11 mouse cellular contexts compared by ENCODE assay signal in genomic region chr3:152758500-152759032, GRCm38 (mm10). TPM values are rescaled to one million over a fixed set of nuclear protein-coding genes. Genes with fewer than 3 reads are reported as not detected.
DNase-seq lines count a peak whose midpoint lies in the region; ATAC-seq and TF ChIP-seq lines count a peak whose summit lies in the region.
"Had no signal": no experiment of that assay in that cellular context is flagged by ENCODE, and none has a peak within 500 bp of the region (broad histone marks: within the 10 kb centered on the region; RNA-seq: fewer than 3 reads in every experiment).

No protein-coding gene starts in this region.

- no peak overlapping the region for H3K27ac ChIP-seq in lung, postnatal 0 days (ENCODE audit: low read length)
- H3K27ac ChIP-seq in hindbrain, postnatal 0 days, result no peak overlapping the region
- H3K27ac ChIP-seq in midbrain, embryonic 14.5 days (replicated peaks; ENCODE audit: low read depth, low read length), result no peak overlapping the region
- H3K27ac ChIP-seq: stomach, postnatal 0 days had no signal

- peak; percentile 31 for ATAC-seq in lung, postnatal 0 days
- ATAC-seq in hindbrain, postnatal 0 days, result peak; percentile 46
- 0 out of 2 replicates have a peak, but pooled peaks have one; percentile 41 for ATAC-seq in midbrain, embryonic 14.5 days (ENCODE audit: low FRiP score, low TSS enrichment)

- 48% methylated on average over 15 of the region's 15 CpGs for WGBS in lung, postnatal 0 days
- 31% methylated on average over 15 of the region's 15 CpGs for WGBS in hindbrain, postnatal 0 days
- WGBS in midbrain, embryonic 14.5 days, result 34% methylated on average over 15 of the region's 15 CpGs

- no peak overlapping the region for H3K4me2 ChIP-seq in lung, postnatal 0 days (replicated peaks; ENCODE audit: low read depth, low read length)
- H3K4me2 ChIP-seq in hindbrain, postnatal 0 days (ENCODE audit: low read depth, low read length), result no peak overlapping the region
- H3K4me2 ChIP-seq in midbrain, embryonic 14.5 days (ENCODE audit: low read length), result no peak overlapping the region

- no peak overlapping the region for H3K4me3 ChIP-seq in lung, postnatal 0 days (ENCODE audit: low read depth, low read length)
- H3K4me3 ChIP-seq in hindbrain, postnatal 0 days (ENCODE audit: low read length), result no peak overlapping the region
- H3K4me3 ChIP-seq in midbrain, embryonic 14.5 days (replicated peaks; ENCODE audit: low read depth, low read length), result no peak overlapping the region

- H3K27me3 ChIP-seq in lung, postnatal 0 days (replicated peaks; ENCODE audit: insufficient read depth, low read length), result no peaks in the 10 kb centered on the region
- H3K27me3 ChIP-seq in hindbrain, postnatal 0 days (ENCODE audit: insufficient read depth, low read length), result no peaks in the 10 kb centered on the region
- H3K27me3 ChIP-seq in midbrain, embryonic 14.5 days (ENCODE audit: control insufficient read depth, insufficient read depth, low read length), result no peaks in the 10 kb centered on the region

- no peaks in the 10 kb centered on the region for H3K36me3 ChIP-seq in lung, postnatal 0 days (ENCODE audit: insufficient read depth, low read length)
- no peaks in the 10 kb centered on the region for H3K36me3 ChIP-seq in hindbrain, postnatal 0 days (ENCODE audit: insufficient read depth, low read length)
- no peaks in the 10 kb centered on the region for H3K36me3 ChIP-seq in midbrain, embryonic 14.5 days (ENCODE audit: control insufficient read depth, insufficient read depth, low read length)

- H3K9ac ChIP-seq in lung, postnatal 0 days (replicated peaks; ENCODE audit: low read depth), result no peak overlapping the region
- H3K9ac ChIP-seq in hindbrain, postnatal 0 days (replicated peaks; ENCODE audit: low read length), result no peak overlapping the region
- no peak overlapping the region for H3K9ac ChIP-seq in midbrain, embryonic 14.5 days (replicated peaks; ENCODE audit: low read length)

- H3K4me1 ChIP-seq in lung, postnatal 0 days (ENCODE audit: insufficient read depth, low read depth, low read length), result no peaks in the 10 kb centered on the region
- peaks cover 15% of the 10 kb centered on the region for H3K4me1 ChIP-seq in hindbrain, postnatal 0 days (ENCODE audit: insufficient read depth, low read length)
- H3K4me1 ChIP-seq in midbrain, embryonic 14.5 days (ENCODE audit: control insufficient read depth, insufficient read depth, low read length), result peaks cover 12% of the 10 kb centered on the region; the same call in 1 of the 2 replicates

- no peak for TF ChIP-seq CTCF in lung, postnatal 0 days (IDR thresholded peaks at IDR 0.05)
- no peak for TF ChIP-seq CTCF in hindbrain, postnatal 0 days (IDR thresholded peaks at IDR 0.05; ENCODE audit: low read depth)

- TF ChIP-seq EP300 in lung, postnatal 0 days (IDR thresholded peaks at IDR 0.05), result no peak

- no peaks in the 10 kb centered on the region for H3K9me3 ChIP-seq in lung, postnatal 0 days (ENCODE audit: low read length)
- no peaks in the 10 kb centered on the region for H3K9me3 ChIP-seq in hindbrain, postnatal 0 days (ENCODE audit: low read length)
- H3K9me3 ChIP-seq in midbrain, embryonic 14.5 days (ENCODE audit: control insufficient read depth, low read length), result no peaks in the 10 kb centered on the region

- DNase-seq in adrenal gland, postnatal 14 days, result peak; percentile 18
- no peak for DNase-seq in adrenal gland, postnatal 4 days (ENCODE audit: low spot score in 2 of 2)
- peak; percentile 50 for DNase-seq in lung, postnatal 0 days (ENCODE audit: low spot score)
- no peak for DNase-seq in lung, postnatal 36 days
- DNase-seq in hindbrain, postnatal 0 days (ENCODE audit: low spot score), result peak; percentile 49
- peak; percentile 62 for DNase-seq in midbrain, embryonic 14.5 days
- DNase-seq in spleen, postnatal 4 days (ENCODE audit: low spot score in 2 of 2), result no peak
- no peak for DNase-seq in urinary bladder, postnatal 10 days (ENCODE audit: low spot score)
- DNase-seq: gastrocnemius, postnatal 25 days; right cerebral cortex, adult 18-20 months had no signal

RNA-seq across cellular contexts. Expression of gene Pigk, which starts 44.7 kb away (rescaled TPM):
- 46.9 and 56.1 TPM in 2 replicates for total RNA-seq in adrenal gland, postnatal 14 days (2021)
- total RNA-seq in adrenal gland, postnatal 4 days (2021), result 10 to 100 TPM; 52.9 to 59.3 TPM
- 41.5 and 44.6 TPM in 2 replicates for polyA plus RNA-seq in lung, postnatal 0 days (2015; fragmentation: Nextera tagmentation; extraction: Ambion mirVana)
- total RNA-seq in hindbrain, postnatal 0 days (2014; rRNA removed), result 35.8 and 38.2 TPM in 2 replicates
- polyA plus RNA-seq in hindbrain, postnatal 0 days (2015; fragmentation: Nextera tagmentation; extraction: Ambion mirVana), result 57.8 and 62.1 TPM in 2 replicates
- 50.6 and 70.9 TPM in 2 replicates for polyA plus RNA-seq in midbrain, embryonic 14.5 days (2014; fragmentation: Nextera tagmentation; extraction: Ambion mirVana)

Comparison
In these comparisons a context has a peak if more than half of its experiments do, and no peak if none do; other contexts are left out.
1. DNase-seq: peak in adrenal gland, postnatal 14 days (single experiment), lung, postnatal 0 days (single experiment), hindbrain, postnatal 0 days (single experiment) and midbrain, embryonic 14.5 days (single experiment); none in adrenal gland, postnatal 4 days (0 of 2), lung, postnatal 36 days (single experiment), spleen, postnatal 4 days (0 of 2) and urinary bladder, postnatal 10 days (single experiment).
2. Peak in every context shown above with its lines, with median percentiles within 50 percentile points of each other: ATAC-seq.